Mouse (Mus musculus) urinary bladder, postnatal 36 days (tissue): Measurements from ENCODE around the gene Cks1b.

Experiments used
- DNase-seq, 2 experiments: peaks; one replicate each; pipeline ENCODE4 v3.0.0; 2022; ENCODE audit warnings: low spot score in 2 of 2, mixed read lengths in 1 of 2

Gene Cks1b

DNA sequence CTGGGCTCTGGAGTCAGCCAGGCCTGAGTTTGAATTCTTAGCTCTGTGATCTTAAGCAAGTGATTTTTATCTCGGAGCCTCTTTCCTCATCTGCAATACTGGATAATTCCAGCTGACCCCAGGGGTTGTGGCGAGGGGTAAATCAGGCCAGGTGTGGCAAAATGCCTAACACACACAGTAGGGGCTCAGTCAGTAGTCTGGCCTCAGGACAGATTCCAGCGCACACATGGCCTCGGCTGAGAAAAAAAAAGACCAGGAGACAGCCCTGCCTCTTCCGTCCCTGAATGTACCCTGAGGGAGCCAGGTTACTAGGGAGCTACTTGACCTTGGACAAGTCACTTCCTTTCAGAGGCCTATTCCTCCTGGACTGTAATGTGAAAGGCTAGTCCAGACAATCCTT is 35.2 kb downstream of the Cks1b start:
- DNase-seq: no peak

- no peak for DNase-seq
Observed at GRCm38 (mm10) chr3:89382033-89382882, 35.9 kb downstream of the Cks1b start.

DNA sequence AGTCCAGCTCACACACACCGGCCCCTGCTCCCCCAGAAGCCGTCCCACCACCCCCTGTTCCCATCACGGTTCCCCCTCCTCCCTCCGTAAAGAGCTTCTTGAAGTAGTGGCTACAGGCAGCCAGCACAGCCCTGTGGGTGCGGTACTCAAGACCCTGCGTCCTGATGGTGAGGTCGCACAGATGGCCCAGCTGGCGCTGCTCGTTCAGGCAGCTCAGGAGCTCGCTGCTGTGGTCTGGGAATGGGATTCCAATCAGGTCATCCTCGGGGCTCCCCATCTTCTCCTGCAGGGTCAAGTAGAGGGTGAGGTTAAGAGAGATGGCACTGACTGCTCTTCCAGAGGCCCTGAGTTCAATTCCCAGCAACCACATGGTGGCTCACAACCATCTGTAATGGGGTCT is 37.0 kb downstream of the Cks1b start:
- DNase-seq: no peak

DNA sequence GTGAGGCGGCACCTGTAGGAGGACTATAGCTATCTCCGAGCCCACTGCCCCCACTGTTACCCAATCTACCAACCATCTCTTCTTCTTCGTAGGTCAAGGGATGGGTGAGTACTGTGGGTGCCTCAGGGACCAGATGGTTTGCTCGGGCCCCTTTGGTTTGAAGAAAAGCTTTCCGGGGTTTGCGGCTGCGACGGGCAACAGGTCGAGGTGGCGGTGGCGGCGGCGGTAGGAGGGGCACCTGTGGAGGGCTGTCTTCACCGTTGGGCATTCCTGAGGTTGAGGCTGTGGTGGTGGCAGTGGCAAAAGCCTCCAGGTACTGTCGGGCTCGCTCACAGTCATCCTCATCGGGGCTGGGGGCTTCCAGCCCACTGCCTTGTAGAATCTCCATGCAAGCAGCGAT is 37.5 kb downstream of the Cks1b start:
- no peak for DNase-seq

- no peak for DNase-seq
Observed at GRCm38 (mm10) chr3:89380291-89380690, 37.9 kb downstream of the Cks1b start.

DNA sequence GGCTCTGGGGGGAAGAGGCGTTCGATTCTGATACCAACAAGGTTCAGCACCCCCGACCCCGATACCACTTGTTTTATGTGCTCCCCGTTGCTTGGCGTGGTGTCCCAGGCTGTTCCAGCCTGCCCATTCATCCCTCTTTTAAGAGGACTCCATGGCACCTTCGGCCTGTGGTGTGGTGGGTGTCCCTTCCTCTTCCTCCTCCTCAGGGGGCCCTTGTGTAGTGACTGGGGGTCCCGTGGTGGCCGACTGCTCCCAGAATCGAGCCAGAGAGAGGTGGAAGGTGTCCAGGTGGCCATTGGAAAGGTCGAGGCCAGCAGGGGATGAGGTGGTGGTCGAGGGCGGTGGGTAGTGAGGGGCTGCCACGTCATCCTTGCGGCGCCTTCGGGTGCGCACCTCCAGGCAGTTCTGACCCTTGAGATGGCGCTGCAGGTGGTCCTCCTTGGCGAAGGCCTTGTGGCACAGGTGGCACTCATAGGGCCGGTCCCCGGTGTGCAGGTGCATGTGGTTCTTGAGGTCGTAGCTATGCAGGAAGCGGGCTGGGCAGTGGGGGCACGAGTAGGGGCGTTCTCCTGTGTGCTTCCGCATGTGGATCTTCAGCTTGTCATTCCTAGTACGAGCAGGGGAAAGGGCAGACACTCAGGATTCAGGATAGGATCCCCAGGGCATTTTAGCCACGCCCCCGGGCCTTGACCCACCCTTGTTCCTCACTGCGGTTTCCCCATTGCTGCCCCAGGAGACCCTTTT is 38.6 kb downstream of the Cks1b start:
- peak in 1 of 2 experiments; percentile 48 for DNase-seq

- peak; percentile 79 to 87 for DNase-seq
Observed at GRCm38 (mm10) chr3:89378394-89379067, 39.7 kb downstream of the Cks1b start.

DNA sequence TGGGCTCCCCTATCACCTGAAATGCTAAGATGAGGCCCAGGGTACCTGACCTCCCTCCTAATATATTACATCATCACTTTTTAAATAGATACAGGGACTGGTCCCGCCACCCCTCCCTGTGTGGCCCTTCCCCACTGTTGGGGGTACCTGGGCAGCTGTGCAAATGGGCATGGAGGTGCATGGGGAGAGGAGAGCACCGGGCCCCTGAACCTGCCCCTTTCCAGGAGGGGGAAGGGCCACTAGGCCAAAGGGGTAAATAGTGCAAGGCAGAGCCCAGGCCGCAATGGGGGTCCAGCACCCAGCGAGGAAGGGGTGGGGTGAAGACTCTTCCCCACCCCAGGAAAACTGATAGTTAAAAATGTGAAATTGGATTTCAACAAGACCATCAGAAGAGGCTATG is 40.4 kb downstream of the Cks1b start:
- DNase-seq: no peak

GRCm38 (mm10) chr3:89373581-89374231 is 44.5 kb downstream of the Cks1b start:
- DNase-seq: no peak

GRCm38 (mm10) chr3:89367338-89367737 is 50.8 kb downstream of the Cks1b start:
- DNase-seq: no peak

- DNase-seq: no peak
Observed at GRCm38 (mm10) chr3:89365486-89366414, 52.4 kb downstream of the Cks1b start.
